Mouse (Mus musculus) gastrocnemius, adult 2 months (tissue): ENCODE measurements around the gene Zfp653. TPM values are rescaled to one million over a fixed set of nuclear protein-coding genes. Genes with fewer than 3 reads are reported as not detected.

Experiments used
- DNase-seq: peaks from one replicate; pipeline ENCODE4 v3.0.0; 2022
- H3K27ac ChIP-seq: fragments of 200-600 bp; 2 replicates; pipeline ENCODE4 v1.8.1; 2022; ENCODE audit warnings: mild to moderate bottlenecking
- H3K4me3 ChIP-seq: fragments of 200-600 bp; 2 replicates; pipeline ENCODE4 v1.8.1; 2022; ENCODE audit warnings: mild to moderate bottlenecking, moderate library complexity
- CTCF ChIP-seq: fragments of 200-600 bp; IDR thresholded peaks from 2 replicates; pipeline ENCODE4 v1.8.1; 2022; ENCODE audit warnings: antibody characterized with exemption, mild to moderate bottlenecking, moderate library complexity
- intact Hi-C: fragments of 180-260 bp; cut with DNase I; formaldehyde crosslinking; loops from one replicate; pipeline ENCODE4 v1.15.1; 2025
- long read RNA-seq, 2 experiments: library from polyadenylated mRNA; stranded (forward); transcript quantifications; one replicate each; pipeline ENCODE4 v2.0.0; 2021
- total RNA-seq, 2 experiments: library from RNA; stranded (reverse); gene quantifications; 2 replicates each; pipeline ENCODE4 v1.2.3; 2021

The Zfp653 gene
- total RNA-seq = 1 to 10 TPM; 4.3 to 4.4 TPM
- long read RNA-seq, experiment 1, partial matches to known transcripts = 0 of 4 reads
- long read RNA-seq, experiment 1, other reads (novel, unspliced or antisense) = 2 of 4 reads
- long read RNA-seq, experiment 2, partial matches to known transcripts = 2 of 6 reads
- long read RNA-seq, experiment 2, other reads (novel, unspliced or antisense) = 1 of 6 reads

- TF ChIP-seq CTCF = peak; percentile 16; the same call in 1 of the 2 replicates
- intact Hi-C loops = loop anchor here (1.0 to 5.0 kb wide), 4 partner anchors 14 to 114 kb away; partner anchors contain the start of genes Ccdc151, Ecsit, Elof1 and Prkcsh
- Histone ChIP-seq H3K4me3 (peak within 1 kb of the TSS; percentile 87), H3K27ac (peak within 1 kb of the TSS; percentile 97)
- DNase-seq = peak; percentile 99
Measured at GRCm38 (mm10) chr9:22070791-22071573, at the start of gene Zfp653, which contains the start of gene Gm49318. Gene Zfp653 (minus strand): TSS chr9:22071376. Gene Gm49318 (minus strand): TSS chr9:22071259.

- no peak for TF ChIP-seq CTCF
- DNase-seq = no peak
- Histone ChIP-seq H3K4me3 (no peak overlapping the region), H3K27ac (no peak overlapping the region)
- intact Hi-C loops = loop anchor here (5.0 kb wide), 1 partner anchor 38 kb away; the partner anchor contains the start of gene Pigyl
Measured at GRCm38 (mm10) chr9:22119543-22119942, 48.4 kb upstream of the Zfp653 start.

- Histone ChIP-seq H3K4me3 (peak overlapping the region; percentile 85), H3K27ac (peak overlapping the region; percentile 89; the same call in 1 of the 2 replicates)
- intact Hi-C loops = loop anchor here (2.0 to 5.0 kb wide), 2 partner anchors 39 to 47 kb away; partner anchors contain the start of genes Gm49318, Pigyl and Zfp653
- DNase-seq = peak; percentile 41
- TF ChIP-seq CTCF = peak; percentile 43
Measured at GRCm38 (mm10) chr9:22117754-22118456, 46.7 kb upstream of the Zfp653 start.

DNA sequence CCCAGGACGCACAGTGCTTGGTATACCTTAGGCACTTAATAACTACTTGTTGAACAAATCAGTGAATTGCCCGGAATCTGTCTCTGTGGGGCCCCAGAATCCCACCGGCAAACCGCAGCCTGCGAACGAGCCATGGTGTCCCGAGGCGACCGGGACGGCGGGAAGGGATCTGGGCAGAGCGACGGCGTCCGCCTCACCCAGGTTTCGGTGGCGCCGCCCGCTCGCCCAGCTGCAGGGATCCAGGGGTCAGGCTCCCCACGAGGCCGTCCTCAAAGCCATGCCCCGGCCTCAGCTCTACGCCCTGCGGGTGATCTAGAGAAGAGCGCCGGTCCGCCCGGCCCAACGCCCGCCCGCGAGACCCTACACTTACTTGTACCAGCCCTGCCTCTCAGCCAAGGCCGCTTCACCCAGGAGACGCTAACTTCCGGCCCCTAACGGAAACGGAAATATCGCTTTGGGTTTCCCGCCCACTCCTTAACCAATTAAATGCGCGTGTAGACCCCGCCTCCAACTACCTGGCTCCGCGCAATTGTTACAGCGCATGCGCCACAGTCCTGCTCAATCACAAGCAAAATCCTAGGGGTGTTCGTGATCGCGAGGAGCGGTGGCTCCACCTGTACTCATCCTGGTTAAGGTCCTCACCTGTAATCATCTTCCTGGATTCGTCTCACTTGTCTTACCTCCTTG, 45.7 kb upstream of the Zfp653 start, which contains the start of gene Elof1:
Gene Elof1 (minus strand): TSS at position 433 of the 687 bp plus-strand sequence.
- TF ChIP-seq CTCF = no peak
- peak within 1 kb of the TSS; percentile 89 for H3K27ac ChIP-seq
- peak within 1 kb of the TSS; percentile 85 for H3K4me3 ChIP-seq
- intact Hi-C loops = loop anchor here (2.0 to 5.0 kb wide), 2 partner anchors 40 to 46 kb away; partner anchors contain the start of genes Gm49318, Pigyl and Zfp653
- peak; percentile 94 for DNase-seq

GRCm38 (mm10) chr9:22116086-22116485, 44.9 kb upstream of the Zfp653 start:
- Histone ChIP-seq H3K27ac (peak overlapping the region; percentile 89; the same call in 1 of the 2 replicates), H3K4me3 (peak overlapping the region; percentile 85)
- DNase-seq = no peak
- no peak for TF ChIP-seq CTCF
- intact Hi-C loops = loop anchor here (2.0 to 5.0 kb wide), 2 partner anchors 41 to 45 kb away; partner anchors contain the start of genes Gm49318, Pigyl and Zfp653

DNA sequence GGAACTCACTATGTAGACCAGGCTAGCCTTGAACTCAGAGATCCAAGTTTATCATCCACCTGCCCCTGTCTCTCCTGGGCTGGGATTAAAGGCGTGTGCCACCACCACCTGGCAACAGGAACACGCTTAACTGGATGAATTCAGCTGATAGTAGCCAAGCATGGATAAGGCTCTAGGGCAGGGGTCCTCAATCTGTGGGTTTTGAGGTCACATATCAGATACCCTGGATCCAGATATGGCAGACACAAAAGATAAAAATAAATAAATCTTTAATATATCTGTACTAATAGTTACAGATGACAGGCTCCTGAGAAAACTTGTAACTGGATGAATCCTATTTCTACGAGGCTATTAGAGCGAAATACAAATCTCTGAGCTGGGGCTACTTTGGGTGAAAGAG, 44.5 kb upstream of the Zfp653 start:
- Histone ChIP-seq H3K27ac (no peak overlapping the region), H3K4me3 (peak overlapping the region; percentile 85)
- TF ChIP-seq CTCF = no peak
- DNase-seq = no peak
- intact Hi-C loops = loop anchor here (2.0 to 5.0 kb wide), 2 partner anchors 42 to 45 kb away; partner anchors contain the start of genes Gm49318, Pigyl and Zfp653

- Histone ChIP-seq H3K27ac (no peak overlapping the region), H3K4me3 (no peak overlapping the region)
- DNase-seq = no peak
- TF ChIP-seq CTCF = no peak
- intact Hi-C loops = no loop called here
Measured at GRCm38 (mm10) chr9:22108194-22108593, 37.0 kb upstream of the Zfp653 start.

DNA sequence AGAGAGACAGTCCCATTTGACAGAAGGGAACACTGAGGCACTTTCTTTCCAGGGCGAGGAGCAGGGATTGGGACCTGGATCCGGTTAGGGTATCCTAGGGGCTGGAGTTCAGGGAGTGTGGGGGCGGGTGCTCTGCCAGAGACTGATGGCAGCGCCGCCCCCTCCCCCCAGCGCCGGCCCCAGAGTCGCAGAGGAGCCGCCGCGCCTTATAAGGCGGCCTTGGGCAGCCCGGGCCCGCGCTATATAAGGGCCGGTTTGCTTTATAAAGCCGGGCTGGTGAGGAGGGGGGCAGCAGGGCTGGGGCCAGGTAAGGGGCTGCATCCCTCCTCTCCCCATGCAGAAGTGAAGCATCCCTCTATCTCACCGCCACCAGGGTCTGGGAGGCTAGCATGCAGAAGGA, 28.7 kb upstream of the Zfp653 start:
- DNase-seq = no peak
- H3K27ac ChIP-seq = no peak overlapping the region
- TF ChIP-seq CTCF = no peak
- peak overlapping the region; percentile 34 for H3K4me3 ChIP-seq
- intact Hi-C loops = no loop called here

DNA sequence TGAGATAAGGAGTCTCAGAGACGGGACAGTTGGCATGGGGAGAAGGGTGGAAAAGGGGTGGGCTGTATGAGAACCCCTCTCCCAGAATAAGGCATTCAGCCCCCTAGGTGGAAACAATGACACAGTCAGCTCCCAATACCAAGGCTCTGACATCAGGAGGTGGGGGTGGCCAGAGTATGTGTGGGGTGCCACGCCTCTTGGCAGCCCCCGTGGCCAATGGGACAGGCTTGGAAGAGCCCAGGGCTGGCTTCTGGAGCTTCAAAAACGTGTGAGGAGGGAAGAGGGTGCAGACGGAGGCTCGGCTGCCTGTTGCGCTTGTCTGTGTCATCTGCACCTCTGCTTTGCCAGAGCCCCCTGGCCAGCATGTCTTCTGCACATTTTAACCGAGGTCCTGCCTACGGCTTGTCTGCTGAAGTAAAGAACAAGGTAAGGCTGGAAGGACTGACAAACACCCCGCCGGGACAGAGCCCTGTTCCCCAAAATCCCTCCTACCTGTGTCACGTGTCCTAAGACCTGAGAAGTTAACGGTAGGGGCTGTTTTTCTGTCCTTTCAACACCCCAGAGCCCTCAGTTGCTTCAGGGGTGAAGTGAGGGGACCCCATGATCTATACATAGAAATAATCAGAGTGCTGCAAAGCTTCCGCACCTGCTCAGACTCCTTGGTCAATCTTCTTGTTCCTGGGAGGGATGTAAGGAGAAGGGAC, 28.0 kb upstream of the Zfp653 start, which contains the start of gene Cnn1:
Gene Cnn1 (plus strand): TSS at position 224 of the 704 bp plus-strand sequence.
- H3K4me3 ChIP-seq = peak within 1 kb of the TSS; percentile 34
- no peak within 1 kb of the TSS for H3K27ac ChIP-seq
- DNase-seq = peak; percentile 50
- intact Hi-C loops = no loop called here
- no peak for TF ChIP-seq CTCF

- H3K27ac ChIP-seq = peak overlapping the region; percentile 72
- peak overlapping the region; percentile 71 for H3K4me3 ChIP-seq
- intact Hi-C loops = no loop called here
Measured at GRCm38 (mm10) chr9:22095854-22096307, 24.7 kb upstream of the Zfp653 start.

DNA sequence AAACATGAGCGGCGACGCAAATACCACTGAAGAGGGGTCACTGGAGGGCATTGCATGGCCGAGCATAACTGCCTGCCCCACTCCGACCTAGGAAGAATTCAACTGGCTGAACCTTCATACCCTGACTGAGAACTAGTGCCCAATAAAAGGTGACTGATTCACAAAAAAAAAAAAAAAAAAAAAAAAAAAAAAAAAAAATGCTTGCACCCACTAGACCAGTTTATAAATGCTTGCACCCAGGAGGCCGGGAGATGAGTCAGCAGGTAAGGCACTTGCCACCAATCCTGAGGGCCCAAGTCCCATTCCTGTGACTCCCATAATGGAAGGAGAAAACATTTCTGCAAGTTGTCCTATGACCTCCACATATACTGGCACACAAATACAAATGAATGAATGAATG, 21.6 kb upstream of the Zfp653 start:
- no peak for DNase-seq
- no peak for TF ChIP-seq CTCF
- intact Hi-C loops = no loop called here
- H3K27ac ChIP-seq = no peak overlapping the region
- no peak overlapping the region for H3K4me3 ChIP-seq

More at GRCm38 (mm10) chr9:22095854-22096307, 24.7 kb upstream of the Zfp653 start:
- DNase-seq = peak; percentile 91
- TF ChIP-seq CTCF = peak; percentile 83
